Mouse (Mus musculus): Measurements from ENCODE around the gene Plxna1.

GRCm38 (mm10) chr6:89408259-89408658, 45.8 kb upstream of the Plxna1 start:
- no peak for TF ChIP-seq POLR2A (IDR thresholded peaks at IDR 0.05; ENCODE audit: insufficient read depth, low read depth, low read length)
- TF ChIP-seq CTCF (IDR thresholded peaks at IDR 0.05; ENCODE audit: insufficient read depth, low read depth, low read length): no peak
